Mouse (Mus musculus): ENCODE measurements around the gene Cdk19. TPM values are rescaled to one million over a fixed set of nuclear protein-coding genes. Genes with fewer than 3 reads are reported as not detected.

The Cdk19 gene
- total and polyA plus RNA-seq, 3 experiments: 3.3 to 4.7 (median 4.0) TPM

DNA sequence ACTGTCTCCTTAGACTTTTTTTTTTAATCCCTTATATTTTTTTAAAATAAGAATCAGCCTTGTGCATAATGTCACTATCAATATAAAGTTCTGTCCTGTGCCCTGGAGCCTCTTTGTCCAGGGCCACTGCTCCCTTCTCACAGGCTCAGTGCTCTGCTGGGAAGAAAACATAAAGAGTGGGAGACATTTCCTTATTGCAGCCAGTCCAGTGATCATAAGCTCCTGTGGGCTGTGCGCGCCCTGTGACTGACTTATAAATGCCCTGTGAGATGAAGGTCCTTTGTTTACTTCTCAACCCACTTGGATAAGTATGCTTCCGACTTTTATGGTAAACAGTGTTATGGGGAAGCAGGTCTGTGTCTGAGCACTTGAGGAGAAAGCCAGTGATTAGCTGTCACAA is 142.2 kb downstream of the Cdk19 start:
- peaks cover 0 to 20% of the 10 kb centered on the region in 2 experiments; a peak in 3 of 4 replicates for H3K4me1 ChIP-seq (ENCODE audit: control insufficient read depth in 1 of 2, insufficient read depth in 2 of 2)
- no peaks in the 10 kb centered on the region for H3K79me2 ChIP-seq (replicated peaks; ENCODE audit: control insufficient read depth, extremely low read depth, insufficient read depth, poor library complexity, severe bottlenecking)
- H3K9ac ChIP-seq (ENCODE audit: insufficient read depth, low read depth): no peak overlapping the region
- no peak for TF ChIP-seq UBTF (IDR thresholded peaks at IDR 0.05; ENCODE audit: low read depth, low read length)
- no peak for TF ChIP-seq POLR2A (IDR thresholded peaks at IDR 0.05; ENCODE audit: low read depth, low read length)
- no peak for DNase-seq (ENCODE audit: extremely low read depth)
- H3K27me3 ChIP-seq (replicated peaks): no peaks in the 10 kb centered on the region
- H3K4me2 ChIP-seq (ENCODE audit: insufficient read depth, low read depth, poor library complexity, severe bottlenecking): no peak overlapping the region
- in situ Hi-C loops (cut with MboI; ENCODE audit: low pct_ligation_motif_present, low pct_unique_long_range_greater_than_20kb, low sequenced_read_pairs) (no loop called here), dilution Hi-C loops (cut with MboI; ENCODE audit: extremely low pct_ligation_motif_present, extremely low pct_unique_long_range_greater_than_20kb, low sequenced_read_pairs) (no loop called here)
- H3K36me3 ChIP-seq (replicated peaks in 1 of 2; ENCODE audit: control insufficient read depth in 1 of 2, insufficient read depth in 1 of 2, low read length in 1 of 2): peaks cover 3 to 11% of the 10 kb centered on the region in 2 experiments
- no peaks in the 10 kb centered on the region for H3K9me3 ChIP-seq (replicated peaks; ENCODE audit: low read length)
- no peak overlapping the region for H3K4me3 ChIP-seq (replicated peaks in 1 of 3; ENCODE audit: low read depth in 2 of 3, low read length in 2 of 3, poor library complexity in 1 of 3)
- H3K27ac ChIP-seq (ENCODE audit: insufficient read depth, low read depth): no peak overlapping the region

DNA sequence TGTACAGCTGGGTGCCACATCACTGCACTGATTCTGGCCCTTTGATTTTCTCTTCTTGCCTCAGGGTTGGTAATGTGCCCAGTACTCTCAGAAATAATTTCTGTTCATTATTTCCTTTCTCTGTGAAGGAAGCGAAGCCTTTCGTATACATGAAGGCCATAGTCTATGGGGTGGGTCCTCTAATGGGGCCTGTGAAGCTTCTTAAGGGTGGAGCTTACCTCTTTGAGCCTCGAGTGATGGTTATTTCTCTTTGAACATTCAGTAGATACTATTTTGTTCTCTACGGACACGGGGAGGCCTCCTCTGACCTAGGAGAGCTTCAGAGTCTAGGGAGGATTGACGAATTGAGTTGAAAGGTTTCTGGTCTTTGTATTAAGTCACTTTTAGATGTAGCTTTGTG is 142.9 kb downstream of the Cdk19 start:
- DNase-seq (ENCODE audit: extremely low read depth): no peak
- TF ChIP-seq TBP (conservative IDR thresholded peaks at IDR 0.05; ENCODE audit: low read depth, low read length) (no peak), NRF1 (IDR thresholded peaks at IDR 0.05; ENCODE audit: low read depth, low read length) (no peak), SIN3A (IDR thresholded peaks at IDR 0.05; ENCODE audit: low read length) (no peak), IRF4 (IDR thresholded peaks at IDR 0.05; ENCODE audit: low read depth, low read length) (no peak), MAFK (IDR thresholded peaks at IDR 0.05; ENCODE audit: insufficient replicate concordance, low read length) (no peak), ZMIZ1 (IDR thresholded peaks at IDR 0.05; ENCODE audit: low read depth, low read length) (no peak), BHLHE40 (IDR thresholded peaks at IDR 0.05; ENCODE audit: low read depth, low read length) (no peak), PAX5 (IDR thresholded peaks at IDR 0.05; ENCODE audit: low read length) (no peak), MEF2A (IDR thresholded peaks at IDR 0.05; ENCODE audit: borderline replicate concordance, low read depth, low read length) (no peak), TCF12 (IDR thresholded peaks at IDR 0.05; ENCODE audit: low read depth, low read length) (no peak), POLR2A (IDR thresholded peaks at IDR 0.05; ENCODE audit: low read depth, low read length) (no peak), EP300 (IDR thresholded peaks at IDR 0.05; ENCODE audit: low read length) (no peak)
- no peak overlapping the region for H3K4me2 ChIP-seq (ENCODE audit: insufficient read depth, low read depth, poor library complexity, severe bottlenecking)
- dilution Hi-C loops (cut with MboI; ENCODE audit: extremely low pct_ligation_motif_present, extremely low pct_unique_long_range_greater_than_20kb, low sequenced_read_pairs): no loop called here
- no peak overlapping the region for H3K4me3 ChIP-seq (replicated peaks in 1 of 3; ENCODE audit: low read depth in 2 of 3, low read length in 2 of 3, poor library complexity in 1 of 3)
- H3K27me3 ChIP-seq (replicated peaks): no peaks in the 10 kb centered on the region
- H3K79me2 ChIP-seq (replicated peaks; ENCODE audit: control insufficient read depth, extremely low read depth, insufficient read depth, poor library complexity, severe bottlenecking): no peaks in the 10 kb centered on the region
- H3K27ac ChIP-seq (ENCODE audit: insufficient read depth, low read depth): no peak overlapping the region
- in situ Hi-C loops (cut with MboI; ENCODE audit: low pct_ligation_motif_present, low pct_unique_long_range_greater_than_20kb, low sequenced_read_pairs): no loop called here
- H3K9ac ChIP-seq (ENCODE audit: insufficient read depth, low read depth): no peak overlapping the region
- H3K4me1 ChIP-seq (ENCODE audit: control insufficient read depth in 1 of 2, insufficient read depth in 2 of 2): peaks cover 0 to 13% of the 10 kb centered on the region in 2 experiments; a peak in 3 of 4 replicates
- peaks cover 2 to 10% of the 10 kb centered on the region in 2 experiments for H3K36me3 ChIP-seq (replicated peaks in 1 of 2; ENCODE audit: control insufficient read depth in 1 of 2, insufficient read depth in 1 of 2, low read length in 1 of 2)
- no peaks in the 10 kb centered on the region for H3K9me3 ChIP-seq (replicated peaks; ENCODE audit: low read length)

DNA sequence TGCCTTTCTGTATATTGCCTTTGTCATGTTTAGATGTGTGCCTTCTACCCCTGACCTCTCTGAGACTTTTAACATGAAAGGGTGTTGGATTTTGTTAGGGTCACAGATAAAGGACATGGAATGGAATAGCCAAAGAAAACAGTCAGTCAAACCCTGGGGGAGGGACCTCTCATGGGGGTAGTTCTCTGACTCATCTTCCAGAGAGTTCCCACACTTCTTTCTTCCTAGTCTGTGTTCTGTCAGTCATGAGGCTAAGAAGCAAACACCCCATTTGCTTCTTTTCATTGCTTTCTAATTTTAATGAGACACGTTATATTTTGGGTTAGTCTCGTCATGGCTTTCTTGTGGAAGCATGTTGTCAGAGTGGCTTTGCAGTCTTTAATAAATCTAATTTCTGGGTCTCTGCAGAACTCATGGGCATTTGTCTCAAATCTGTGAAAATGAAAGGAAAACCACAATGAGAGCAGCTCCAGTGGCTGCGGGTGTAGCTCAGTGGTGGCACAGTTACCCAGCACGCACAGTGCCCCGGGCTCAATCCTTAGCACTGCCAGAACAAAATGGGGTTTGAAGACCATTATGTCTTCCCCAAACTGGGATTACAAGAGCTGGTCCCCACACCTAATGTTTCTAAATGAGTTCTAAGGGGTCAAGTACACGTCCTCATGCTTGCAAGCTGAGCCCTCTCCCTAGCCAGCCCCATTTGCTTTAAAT is 149.9 kb downstream of the Cdk19 start:
- H3K9me3 ChIP-seq (replicated peaks; ENCODE audit: low read length): no peaks in the 10 kb centered on the region
- in situ Hi-C loops (cut with MboI; ENCODE audit: low pct_ligation_motif_present, low pct_unique_long_range_greater_than_20kb, low sequenced_read_pairs) (no loop called here), dilution Hi-C loops (cut with MboI; ENCODE audit: extremely low pct_ligation_motif_present, extremely low pct_unique_long_range_greater_than_20kb, low sequenced_read_pairs) (no loop called here)
- no peaks in the 10 kb centered on the region for H3K79me2 ChIP-seq (replicated peaks; ENCODE audit: control insufficient read depth, extremely low read depth, insufficient read depth, poor library complexity, severe bottlenecking)
- peak overlapping the region; percentile 23; the same call in 1 of the 2 replicates for H3K9ac ChIP-seq (ENCODE audit: insufficient read depth, low read depth)
- DNase-seq (ENCODE audit: extremely low read depth): no peak
- no peak overlapping the region for H3K27ac ChIP-seq (ENCODE audit: insufficient read depth, low read depth)
- H3K4me1 ChIP-seq (ENCODE audit: control insufficient read depth in 1 of 2, insufficient read depth in 2 of 2): no peaks in the 10 kb centered on the region
- H3K4me2 ChIP-seq (ENCODE audit: insufficient read depth, low read depth, poor library complexity, severe bottlenecking): peak overlapping the region; percentile 30
- peak overlapping the region in 2 of 3 experiments; percentile 6 to 18 for H3K4me3 ChIP-seq (replicated peaks in 1 of 3; ENCODE audit: low read depth in 2 of 3, low read length in 2 of 3, poor library complexity in 1 of 3)
- no peaks in the 10 kb centered on the region for H3K36me3 ChIP-seq (replicated peaks in 1 of 2; ENCODE audit: control insufficient read depth in 1 of 2, insufficient read depth in 1 of 2, low read length in 1 of 2)
- H3K27me3 ChIP-seq (replicated peaks): no peaks in the 10 kb centered on the region
- TF ChIP-seq CHD2 (IDR thresholded peaks at IDR 0.05; ENCODE audit: low read length) (no peak), E2F4 (IDR thresholded peaks at IDR 0.05; ENCODE audit: insufficient replicate concordance, low read depth, low read length) (no peak), POLR2A (IDR thresholded peaks at IDR 0.05; ENCODE audit: low read depth, low read length) (no peak), SMC3 (IDR thresholded peaks at IDR 0.05; ENCODE audit: low read depth, low read length) (no peak), MAX (IDR thresholded peaks at IDR 0.05; ENCODE audit: low read length) (no peak), RCOR1 (conservative IDR thresholded peaks at IDR 0.05; ENCODE audit: low read depth, low read length) (no peak), USF2 (conservative IDR thresholded peaks at IDR 0.05; ENCODE audit: low read depth, low read length) (no peak), EP300 (IDR thresholded peaks at IDR 0.05; ENCODE audit: low read length) (no peak), ZC3H11A (IDR thresholded peaks at IDR 0.05; ENCODE audit: low read depth, low read length) (no peak), JUND (conservative IDR thresholded peaks at IDR 0.05; ENCODE audit: low read depth, low read length) (no peak), CHD1 (IDR thresholded peaks at IDR 0.05; ENCODE audit: low read depth, low read length) (no peak), GABPA (IDR thresholded peaks at IDR 0.05; ENCODE audit: insufficient replicate concordance, low read depth, low read length) (no peak), PAX5 (IDR thresholded peaks at IDR 0.05; ENCODE audit: low read length) (no peak)

Data from CH12.LX (cell line).